Mouse (Mus musculus) adrenal gland, postnatal 10 days (tissue): ENCODE measurements at regions not wholly inside any gene's neighbourhood (a gene's known extent, or its start where the extent isn't known, plus 50 kb on each side); places are given as distances from the start of the nearest gene placed in this dataset.

Experiments
- DNase-seq: peaks from one replicate; pipeline ENCODE4 v3.0.0; 2021; ENCODE audit warnings: mixed read lengths

GRCm38 (mm10) chr10:51056950-51057349 lies 162.4 kb downstream of the Sim1 start:
- DNase-seq = no peak

GRCm38 (mm10) chr10:51058333-51058732 lies 163.8 kb downstream of the Sim1 start:
- DNase-seq = no peak

GRCm38 (mm10) chr10:51101590-51101989 lies 207.0 kb downstream of the Sim1 start:
- DNase-seq = no peak

- DNase-seq = no peak
These were observed 257.3 kb downstream of the Sim1 start for GRCm38 (mm10) chr10:51151833-51152232.

GRCm38 (mm10) chr10:51153484-51153985 lies 259.0 kb downstream of the Sim1 start:
- no peak for DNase-seq

- DNase-seq = no peak
These were observed 259.5 kb downstream of the Sim1 start for GRCm38 (mm10) chr10:51154016-51154415.

- no peak for DNase-seq
These were observed 260.2 kb downstream of the Sim1 start for GRCm38 (mm10) chr10:51154743-51155142.

GRCm38 (mm10) chr10:51173619-51174018 lies 279.1 kb downstream of the Sim1 start:
- no peak for DNase-seq

GRCm38 (mm10) chr10:51175993-51176577 lies 281.5 kb downstream of the Sim1 start:
- no peak for DNase-seq

- DNase-seq = no peak
These were observed 282.1 kb downstream of the Sim1 start for GRCm38 (mm10) chr10:51176692-51177091.

- no peak for DNase-seq
These were observed 287.2 kb downstream of the Sim1 start for GRCm38 (mm10) chr10:51181752-51182151.

- DNase-seq = no peak
These were observed 288.9 kb upstream of the Gm49339 start for GRCm38 (mm10) chr10:51191407-51192059.

- DNase-seq = no peak
These were observed 260.9 kb upstream of the Gm49339 start for GRCm38 (mm10) chr10:51219481-51219880.

- no peak for DNase-seq
These were observed 246.8 kb upstream of the Gm49339 start for GRCm38 (mm10) chr10:51233592-51233991.

- DNase-seq = peak; percentile 1
These were observed 244.5 kb upstream of the Gm49339 start for GRCm38 (mm10) chr10:51235586-51236575.

GRCm38 (mm10) chr10:51238103-51238502 lies 242.3 kb upstream of the Gm49339 start:
- no peak for DNase-seq

- DNase-seq = no peak
These were observed 227.0 kb upstream of the Gm49339 start for GRCm38 (mm10) chr10:51253439-51253838.

- no peak for DNase-seq
These were observed 222.8 kb upstream of the Gm49339 start for GRCm38 (mm10) chr10:51257587-51258049.

- no peak for DNase-seq
These were observed 209.0 kb upstream of the Gm49339 start for GRCm38 (mm10) chr10:51271364-51271763.

GRCm38 (mm10) chr10:51278195-51278594 lies 202.2 kb upstream of the Gm49339 start:
- no peak for DNase-seq

GRCm38 (mm10) chr10:51282451-51282850 lies 198.0 kb upstream of the Gm49339 start:
- no peak for DNase-seq

GRCm38 (mm10) chr10:51284538-51284937 lies 195.9 kb upstream of the Gm49339 start:
- no peak for DNase-seq

- peak; percentile 1 for DNase-seq
These were observed 192.6 kb upstream of the Gm49339 start for GRCm38 (mm10) chr10:51287852-51288251.
